Mouse (Mus musculus): ENCODE measurements around the gene Tmem245. TPM values are rescaled to one million over a fixed set of nuclear protein-coding genes. Genes with fewer than 3 reads are reported as not detected.
A peak's percentile ranks its signal among the peaks of the same experiment; 100 is the strongest.

Tmem245 gene
- total and polyA plus RNA-seq, 3 experiments: 7.3 to 15.0 (median 7.7) TPM

DNA sequence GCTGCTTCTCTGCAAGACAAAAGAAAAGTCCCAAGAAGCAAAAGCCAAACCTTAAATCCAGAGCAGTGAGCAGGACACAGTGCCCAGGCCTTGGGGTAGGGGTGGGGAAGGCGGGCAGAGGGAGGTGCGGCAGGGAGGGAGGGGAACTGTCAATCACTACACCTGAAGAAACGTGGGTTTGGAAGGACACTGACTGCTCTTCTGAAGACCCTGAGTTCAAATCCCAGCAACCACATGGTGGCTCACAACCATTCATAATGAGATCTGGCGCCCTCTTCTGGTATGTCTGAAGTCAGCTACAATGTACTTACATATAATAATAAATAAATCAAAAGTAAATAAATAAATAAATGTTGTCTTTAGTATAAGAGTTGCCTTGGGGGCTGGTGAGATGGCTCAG lies 102.3 kb downstream of the Tmem245 start:
- no peak overlapping the region for H3K4me3 ChIP-seq (ENCODE audit: control insufficient read depth in 1 of 2, insufficient read depth in 1 of 2, low read depth in 2 of 2, low read length in 2 of 2)
- H3K79me2 ChIP-seq (ENCODE audit: control insufficient read depth, insufficient read depth, low read length, poor library complexity): no peaks in the 10 kb centered on the region
- no peaks in the 10 kb centered on the region for H3K27me3 ChIP-seq (ENCODE audit: control insufficient read depth in 1 of 2, insufficient read depth in 2 of 2, low read length in 2 of 2)
- H3K27ac ChIP-seq (ENCODE audit: control insufficient read depth, low read depth, low read length): no peak overlapping the region
- no peak overlapping the region for H3K9ac ChIP-seq (ENCODE audit: control insufficient read depth, low read depth, low read length, poor library complexity, severe bottlenecking)
- no peaks in the 10 kb centered on the region for H3K36me3 ChIP-seq (ENCODE audit: control insufficient read depth in 1 of 2, insufficient read depth in 2 of 2, low read length in 2 of 2)
- H3K9me3 ChIP-seq (replicated peaks; ENCODE audit: insufficient read depth, low read length): no peaks in the 10 kb centered on the region
- DNase-seq (ENCODE audit: low read depth, low spot score): no peak
- TF ChIP-seq GATA1 (IDR thresholded peaks at IDR 0.05; ENCODE audit: low read depth, low read length) (no peak), SMC3 (IDR thresholded peaks at IDR 0.05; ENCODE audit: low read depth, low read length) (no peak), ELF1 (IDR thresholded peaks at IDR 0.05; ENCODE audit: low read depth, low read length) (no peak), E2F4 (IDR thresholded peaks at IDR 0.05; ENCODE audit: borderline replicate concordance, low read depth, low read length) (no peak), KAT2A (conservative IDR thresholded peaks at IDR 0.05; ENCODE audit: low read depth, low read length) (no peak), ETS1 (IDR thresholded peaks at IDR 0.05; ENCODE audit: low read depth, low read length) (no peak), POLR2AphosphoS5 (IDR thresholded peaks at IDR 0.05; ENCODE audit: borderline replicate concordance, low read depth, low read length) (no peak), SIN3A (IDR thresholded peaks at IDR 0.05; ENCODE audit: low read length) (no peak), POLR2A (IDR thresholded peaks at IDR 0.05; ENCODE audit: control insufficient read depth in 1 of 2, insufficient read depth in 1 of 2, low read depth in 1 of 2, low read length in 2 of 2, poor library complexity in 1 of 2) (no peak), USF1 (IDR thresholded peaks at IDR 0.05; ENCODE audit: low read depth, low read length) (no peak), BHLHE40 (IDR thresholded peaks at IDR 0.05; ENCODE audit: borderline replicate concordance, low read depth, low read length) (no peak)
- H3K4me1 ChIP-seq (ENCODE audit: control insufficient read depth in 1 of 2, insufficient read depth in 2 of 2, low read length in 2 of 2): peaks cover 0 to 3% of the 10 kb centered on the region in 2 experiments; a peak in 2 of 4 replicates

DNA sequence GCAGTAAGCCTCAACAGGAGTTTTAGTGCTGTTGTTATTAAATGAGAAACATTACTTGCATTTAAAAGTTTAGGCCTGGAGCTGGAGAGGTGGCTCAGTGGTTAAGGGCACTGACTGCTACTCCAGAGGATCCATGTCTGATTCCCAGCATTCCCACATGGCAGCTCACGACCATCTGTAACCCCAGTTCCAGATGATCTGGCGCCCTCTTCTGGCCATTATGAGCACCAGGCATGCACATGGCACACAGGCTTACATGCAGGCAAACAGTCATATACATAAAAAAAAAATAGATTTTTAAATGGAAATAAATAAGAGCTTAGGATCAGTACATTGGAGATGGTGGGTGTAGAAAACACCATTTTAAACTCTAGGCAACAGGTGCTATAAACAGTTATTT lies 103.3 kb downstream of the Tmem245 start:
- TF ChIP-seq CTCF (IDR thresholded peaks at IDR 0.05 in 2 of 3, conservative IDR thresholded peaks at IDR 0.05 in 1 of 3; ENCODE audit: control insufficient read depth in 1 of 3, insufficient read depth in 1 of 3, low read depth in 2 of 3, low read length in 3 of 3, poor library complexity in 1 of 3, severe bottlenecking in 1 of 3): peak; percentile 24 to 52 (median 36); a peak in 5 of 6 replicates
- TF ChIP-seq USF1 (IDR thresholded peaks at IDR 0.05; ENCODE audit: low read depth, low read length): no peak

DNA sequence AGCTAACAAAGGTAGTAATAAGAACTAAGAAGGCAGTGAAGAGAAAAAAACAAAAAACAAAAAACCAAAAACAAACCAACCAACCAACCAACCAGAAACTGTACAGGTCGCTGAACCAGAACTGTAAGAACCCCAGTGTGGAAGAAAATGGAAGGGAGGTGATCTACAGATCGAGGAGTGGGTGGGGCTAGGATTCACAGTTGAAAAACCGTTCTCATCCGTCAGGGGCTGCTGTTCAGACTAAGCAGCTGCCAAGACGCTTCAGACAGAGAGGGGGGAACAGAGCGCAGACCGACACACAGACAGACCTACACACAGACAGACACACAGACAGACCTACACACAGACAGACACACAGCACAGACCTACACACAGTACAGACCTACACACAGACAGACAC lies 104.7 kb downstream of the Tmem245 start:
- H3K27ac ChIP-seq (ENCODE audit: control insufficient read depth, low read depth, low read length): no peak overlapping the region
- no peaks in the 10 kb centered on the region for H3K9me3 ChIP-seq (replicated peaks; ENCODE audit: insufficient read depth, low read length)
- no peaks in the 10 kb centered on the region for H3K79me2 ChIP-seq (ENCODE audit: control insufficient read depth, insufficient read depth, low read length, poor library complexity)
- no peak overlapping the region for H3K4me3 ChIP-seq (ENCODE audit: control insufficient read depth in 1 of 2, insufficient read depth in 1 of 2, low read depth in 2 of 2, low read length in 2 of 2)
- no peak for DNase-seq (ENCODE audit: low read depth, low spot score)
- H3K9ac ChIP-seq (ENCODE audit: control insufficient read depth, low read depth, low read length, poor library complexity, severe bottlenecking): no peak overlapping the region
- H3K27me3 ChIP-seq (ENCODE audit: control insufficient read depth in 1 of 2, insufficient read depth in 2 of 2, low read length in 2 of 2): no peaks in the 10 kb centered on the region
- H3K4me1 ChIP-seq (ENCODE audit: control insufficient read depth in 1 of 2, insufficient read depth in 2 of 2, low read length in 2 of 2): peaks cover 0 to under 1% of the 10 kb centered on the region in 2 experiments; a peak in 2 of 4 replicates
- TF ChIP-seq POLR2AphosphoS5 (IDR thresholded peaks at IDR 0.05; ENCODE audit: borderline replicate concordance, low read depth, low read length) (no peak), BHLHE40 (IDR thresholded peaks at IDR 0.05; ENCODE audit: borderline replicate concordance, low read depth, low read length) (no peak), MEF2A (IDR thresholded peaks at IDR 0.05; ENCODE audit: extremely low read depth, insufficient replicate concordance, low read depth, low read length, poor library complexity, severe bottlenecking) (no peak), SIN3A (IDR thresholded peaks at IDR 0.05; ENCODE audit: low read length) (no peak), CTCF (IDR thresholded peaks at IDR 0.05 in 2 of 3, conservative IDR thresholded peaks at IDR 0.05 in 1 of 3; ENCODE audit: control insufficient read depth in 1 of 3, insufficient read depth in 1 of 3, low read depth in 2 of 3, low read length in 3 of 3, poor library complexity in 1 of 3, severe bottlenecking in 1 of 3) (no peak), ELF1 (IDR thresholded peaks at IDR 0.05; ENCODE audit: low read depth, low read length) (no peak), ETS1 (IDR thresholded peaks at IDR 0.05; ENCODE audit: low read depth, low read length) (no peak), TCF12 (IDR thresholded peaks at IDR 0.05; ENCODE audit: low read depth, low read length) (no peak), TAL1 (IDR thresholded peaks at IDR 0.05; ENCODE audit: low read length) (no peak), MAX (IDR thresholded peaks at IDR 0.05; ENCODE audit: low read length) (no peak), ZC3H11A (IDR thresholded peaks at IDR 0.05; ENCODE audit: low read depth, low read length) (no peak)
- H3K36me3 ChIP-seq (ENCODE audit: control insufficient read depth in 1 of 2, insufficient read depth in 2 of 2, low read length in 2 of 2): no peaks in the 10 kb centered on the region

More for the DNA sequence above, 103.3 kb downstream of the Tmem245 start:
- H3K79me2 ChIP-seq (ENCODE audit: control insufficient read depth, insufficient read depth, low read length, poor library complexity): no peaks in the 10 kb centered on the region
- H3K36me3 ChIP-seq (ENCODE audit: control insufficient read depth in 1 of 2, insufficient read depth in 2 of 2, low read length in 2 of 2): no peaks in the 10 kb centered on the region
- no peaks in the 10 kb centered on the region for H3K27me3 ChIP-seq (ENCODE audit: control insufficient read depth in 1 of 2, insufficient read depth in 2 of 2, low read length in 2 of 2)
- H3K9ac ChIP-seq (ENCODE audit: control insufficient read depth, low read depth, low read length, poor library complexity, severe bottlenecking): no peak overlapping the region
- peaks cover 0 to 3% of the 10 kb centered on the region in 2 experiments; a peak in 2 of 4 replicates for H3K4me1 ChIP-seq (ENCODE audit: control insufficient read depth in 1 of 2, insufficient read depth in 2 of 2, low read length in 2 of 2)
- H3K4me3 ChIP-seq (ENCODE audit: control insufficient read depth in 1 of 2, insufficient read depth in 1 of 2, low read depth in 2 of 2, low read length in 2 of 2): no peak overlapping the region
- no peaks in the 10 kb centered on the region for H3K9me3 ChIP-seq (replicated peaks; ENCODE audit: insufficient read depth, low read length)
- peak; percentile 19 for DNase-seq (ENCODE audit: low read depth, low spot score)
- H3K27ac ChIP-seq (ENCODE audit: control insufficient read depth, low read depth, low read length): no peak overlapping the region
